Mouse (Mus musculus): Measurements from ENCODE around the gene 1700123O20Rik.

DNA sequence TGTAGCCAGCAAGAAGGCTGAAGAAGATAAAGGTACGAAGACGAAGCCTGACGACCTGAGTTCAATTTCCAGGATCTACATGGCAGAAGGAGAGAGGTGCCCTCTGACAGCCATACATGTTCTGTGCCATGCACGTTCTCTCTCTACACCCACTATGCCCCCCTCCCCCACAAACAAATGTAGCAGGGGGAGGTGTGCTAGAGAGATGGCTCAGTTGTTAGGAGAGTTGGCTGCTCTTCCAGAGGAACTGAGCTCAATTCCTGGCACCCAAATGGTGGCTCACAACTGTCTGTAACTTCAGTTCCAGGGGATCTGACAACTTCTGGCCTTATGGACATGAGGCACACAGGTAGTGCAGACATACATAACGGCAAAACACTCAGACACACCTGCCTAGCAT lies 9.7 kb upstream of the 1700123O20Rik start:
- TF ChIP-seq CTCF (IDR thresholded peaks at IDR 0.05; ENCODE audit: insufficient read depth, low read depth, low read length) = no peak
- TF ChIP-seq POLR2A (IDR thresholded peaks at IDR 0.05; ENCODE audit: insufficient read depth, low read depth, low read length) = no peak

Measured in olfactory bulb, adult 2 months (tissue).